Mouse (Mus musculus) heart, embryonic 14.5 days (tissue): Measurements from ENCODE around the gene Vmp1. TPM values are rescaled to one million over a fixed set of nuclear protein-coding genes. Genes with fewer than 3 reads are reported as not detected.

Experiments used
- ATAC-seq: fragments of 200-750 bp; cut with Nextera tagmentation; 2 replicates; pipeline ENCODE4 v1.8.0; 2017; ENCODE audit warnings: low read depth, moderate TSS enrichment; ENCODE audit not compliant: insufficient number of reproducible peaks, insufficient read depth, low FRiP score
- H3K27ac ChIP-seq, 2 experiments: fragments of 200-500 bp in 1 of 2; fragments of 300-500 bp in 1 of 2; sonication (generic) in 1 of 2; replicated peaks in 1 of 2; 2 replicates each; pipeline ENCODE4 v1.5.1; 2012 to 2014; ENCODE audit warnings: low read depth in 2 of 2, low read length in 2 of 2, control low read depth in 1 of 2, mild to moderate bottlenecking in 1 of 2, mixed read lengths in 1 of 2; ENCODE audit not compliant: control insufficient read depth in 1 of 2, insufficient read depth in 1 of 2
- H3K27me3 ChIP-seq: fragments of 300-500 bp; sonication (generic); 2 replicates; pipeline ENCODE4 v1.6.1; 2014; ENCODE audit warnings: mild to moderate bottlenecking, low read length, control low read depth; ENCODE audit not compliant: control insufficient read depth, insufficient read depth
- H3K36me3 ChIP-seq: fragments of 300-500 bp; sonication (generic); 2 replicates; pipeline ENCODE4 v1.6.1; 2014; ENCODE audit warnings: mild to moderate bottlenecking, control low read depth, low read length, mixed read lengths; ENCODE audit not compliant: control insufficient read depth, insufficient read depth
- H3K4me1 ChIP-seq, 2 experiments: fragments of 200-500 bp in 1 of 2; fragments of 300-500 bp in 1 of 2; sonication (generic) in 1 of 2; 2 replicates each; pipeline ENCODE4 v1.6.1; 2012 to 2014; ENCODE audit warnings: low read length in 2 of 2, control low read depth in 1 of 2, mixed read lengths in 1 of 2; ENCODE audit not compliant: control insufficient read depth in 2 of 2, insufficient read depth in 2 of 2
- H3K4me2 ChIP-seq: fragments of 300-500 bp; sonication (generic); 2 replicates; pipeline ENCODE4 v1.6.1; 2014; ENCODE audit warnings: mild to moderate bottlenecking, low read length
- H3K4me3 ChIP-seq, 2 experiments: fragments of 200-500 bp in 1 of 2; fragments of 300-500 bp in 1 of 2; sonication (generic) in 1 of 2; 2 replicates each; pipeline ENCODE4 v1.5.1; 2012 to 2014; ENCODE audit warnings: low read length in 2 of 2, mild to moderate bottlenecking in 2 of 2, control low read depth in 1 of 2, low read depth in 1 of 2, moderate library complexity in 1 of 2; ENCODE audit not compliant: control insufficient read depth in 1 of 2, insufficient read depth in 1 of 2
- H3K9ac ChIP-seq: fragments of 300-500 bp; sonication (generic); 2 replicates; pipeline ENCODE4 v1.6.1; 2014; ENCODE audit warnings: mild to moderate bottlenecking, low read length
- H3K9me3 ChIP-seq: fragments of 300-500 bp; sonication (generic); 2 replicates; pipeline ENCODE4 v1.6.1; 2016; ENCODE audit warnings: low read length, control low read depth; ENCODE audit not compliant: control insufficient read depth
- WGBS: fragments of 180-500 bp; shearing (Covaris S2); extraction: QIAGEN DNeasy Blood & Tissue Kit; methylation state at CpG from one replicate; pipeline ENCODE4 v1.1.7; 2014; 5-methylcytosine and 5-hydroxymethylcytosine counted together
- polyA plus RNA-seq: library from polyadenylated mRNA; unstranded; fragments of >200 nt; fragmentation: Nextera tagmentation; extraction: Ambion mirVana; gene quantifications from 2 replicates; pipeline ENCODE4 v1.2.1, GENCODE M21; 2014

Gene Vmp1
- polyA plus RNA-seq, 1 experiment from 2014 or later = 101 TPM

- Histone ChIP-seq H3K4me1 (peaks cover 20 to 37% of the 10 kb centered on the region in 2 experiments), H3K9me3 (no peaks in the 10 kb centered on the region)
Measured at GRCm38 (mm10) chr11:86579731-86580318, 103.8 kb downstream of the Vmp1 start.

GRCm38 (mm10) chr11:86578809-86579730 lies 104.6 kb downstream of the Vmp1 start:
- H3K4me2 ChIP-seq = no peak overlapping the region
- H3K27me3 ChIP-seq = no peaks in the 10 kb centered on the region
- H3K36me3 ChIP-seq = no peaks in the 10 kb centered on the region
- no peaks in the 10 kb centered on the region for H3K9me3 ChIP-seq
- no peak for ATAC-seq
- 62% methylated on average over 25 of the region's 25 CpGs for WGBS
- H3K27ac ChIP-seq = peak overlapping the region in 1 of 2 experiments; percentile 43; a peak in 2 of 4 replicates
- H3K9ac ChIP-seq = no peak overlapping the region
- H3K4me3 ChIP-seq = no peak overlapping the region
- H3K4me1 ChIP-seq = peaks cover 20 to 31% of the 10 kb centered on the region in 2 experiments

More at GRCm38 (mm10) chr11:86579731-86580318, 103.8 kb downstream of the Vmp1 start:
- Histone ChIP-seq H3K27ac (no peak overlapping the region), H3K36me3 (peaks cover 6% of the 10 kb centered on the region; the same call in 1 of the 2 replicates), H3K4me2 (no peak overlapping the region), H3K9ac (no peak overlapping the region), H3K4me3 (no peak overlapping the region), H3K27me3 (no peaks in the 10 kb centered on the region)
- 81% methylated on average over 10 of the region's 10 CpGs for WGBS
- no peak for ATAC-seq

GRCm38 (mm10) chr11:86578106-86578808 lies 105.4 kb downstream of the Vmp1 start:
- no peak for ATAC-seq
- no peaks in the 10 kb centered on the region for H3K9me3 ChIP-seq
- no peak overlapping the region for H3K9ac ChIP-seq
- H3K4me2 ChIP-seq = no peak overlapping the region
- H3K4me1 ChIP-seq = peaks cover 20 to 26% of the 10 kb centered on the region in 2 experiments
- H3K36me3 ChIP-seq = no peaks in the 10 kb centered on the region
- no peak overlapping the region; a peak in 1 of 4 replicates for H3K27ac ChIP-seq
- H3K4me3 ChIP-seq = no peak overlapping the region
- WGBS = 75% methylated on average over 6 of the region's 6 CpGs
- H3K27me3 ChIP-seq = no peaks in the 10 kb centered on the region

GRCm38 (mm10) chr11:86577231-86577630 lies 106.4 kb downstream of the Vmp1 start:
- ATAC-seq = no peak

GRCm38 (mm10) chr11:86575632-86576378 lies 107.8 kb downstream of the Vmp1 start:
- WGBS = 86% methylated on average over 7 of the region's 7 CpGs
- H3K4me3 ChIP-seq = no peak overlapping the region
- no peak overlapping the region for H3K9ac ChIP-seq
- peaks cover 22 to 37% of the 10 kb centered on the region in 2 experiments for H3K4me1 ChIP-seq
- H3K27ac ChIP-seq = no peak overlapping the region
- no peaks in the 10 kb centered on the region for H3K36me3 ChIP-seq
- H3K9me3 ChIP-seq = no peaks in the 10 kb centered on the region
- H3K4me2 ChIP-seq = no peak overlapping the region
- ATAC-seq = no peak
- H3K27me3 ChIP-seq = no peaks in the 10 kb centered on the region

More at GRCm38 (mm10) chr11:86577231-86577630, 106.4 kb downstream of the Vmp1 start:
- no peaks in the 10 kb centered on the region for H3K36me3 ChIP-seq
- H3K4me2 ChIP-seq = no peak overlapping the region
- no peaks in the 10 kb centered on the region for H3K27me3 ChIP-seq
- no peaks in the 10 kb centered on the region for H3K9me3 ChIP-seq
- H3K4me3 ChIP-seq = no peak overlapping the region
- peaks cover 20 to 26% of the 10 kb centered on the region in 2 experiments for H3K4me1 ChIP-seq
- no peak overlapping the region for H3K9ac ChIP-seq
- peak overlapping the region; percentile 66 to 69 for H3K27ac ChIP-seq
- 35% methylated on average over 4 of the region's 4 CpGs for WGBS

GRCm38 (mm10) chr11:86574408-86574807 lies 109.2 kb downstream of the Vmp1 start:
- no peak for ATAC-seq
- Histone ChIP-seq H3K9me3 (no peaks in the 10 kb centered on the region), H3K4me2 (no peak overlapping the region), H3K27me3 (no peaks in the 10 kb centered on the region), H3K9ac (no peak overlapping the region), H3K27ac (no peak overlapping the region), H3K36me3 (no peaks in the 10 kb centered on the region), H3K4me1 (peaks cover 23 to 39% of the 10 kb centered on the region in 2 experiments), H3K4me3 (no peak overlapping the region)
- WGBS = 34% methylated on average over 2 of the region's 2 CpGs
